Mouse (Mus musculus): ENCODE measurements around the gene Armh3.

Armh3 gene

DNA sequence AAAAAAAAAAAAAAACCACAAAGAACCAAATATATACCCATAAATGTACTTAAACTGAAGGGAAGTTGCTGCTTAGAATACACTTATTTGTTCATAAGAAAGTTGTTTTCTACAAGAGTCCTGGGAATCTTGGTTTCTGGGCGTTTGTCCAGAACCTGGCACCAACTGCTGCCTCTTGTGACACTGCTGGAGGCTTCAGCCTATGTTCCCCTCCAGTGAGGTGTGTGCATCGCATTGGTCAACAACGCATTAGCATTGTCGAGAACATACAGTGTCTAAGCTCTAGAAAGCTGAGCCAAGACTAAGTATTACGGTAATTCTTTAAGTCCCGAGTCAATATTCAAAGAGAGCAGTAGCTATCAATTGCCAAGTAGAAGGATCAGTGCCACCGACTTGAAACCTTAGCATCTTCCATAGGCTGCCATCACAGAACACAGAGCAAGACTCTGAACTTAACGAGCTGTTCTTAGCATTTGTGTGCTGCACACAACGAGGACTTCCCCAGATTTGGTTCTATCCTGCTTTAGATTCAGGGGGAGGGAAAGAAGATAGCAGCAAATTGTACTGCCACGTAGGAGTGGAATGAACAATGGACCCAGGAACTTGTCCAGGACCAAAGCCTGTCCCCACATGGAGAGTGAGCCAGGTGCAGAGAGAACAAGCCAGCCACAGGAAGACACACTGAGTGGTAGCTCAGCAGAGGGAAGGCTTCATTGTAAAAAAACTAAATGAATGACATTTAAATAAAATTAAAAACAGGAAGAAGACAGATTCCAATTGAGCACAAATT, 86.9 kb downstream of the Armh3 start:
- in situ Hi-C loops (cut with MboI, MseI): no loop called here

DNA sequence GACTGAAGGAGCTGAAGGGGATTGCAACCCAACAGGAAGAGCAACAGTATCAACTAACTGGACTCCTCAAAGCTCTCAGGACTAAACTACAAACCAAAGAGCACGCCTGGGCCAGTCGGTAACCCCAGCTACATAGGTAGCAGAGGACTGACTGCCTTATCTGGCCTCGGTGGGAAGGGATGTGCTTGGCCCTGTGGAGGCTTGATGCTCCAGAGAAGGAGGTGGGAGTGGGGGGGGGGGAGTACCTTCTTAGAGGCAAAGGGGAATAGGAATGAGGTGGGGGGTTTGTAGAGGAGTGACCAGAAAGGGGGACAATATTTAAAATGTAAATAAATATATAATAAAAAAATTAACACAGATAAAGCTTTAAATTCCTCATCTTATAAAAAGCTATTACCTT, 90.0 kb downstream of the Armh3 start:
- in situ Hi-C loops (cut with MboI, MseI): loop anchor here (5.0 kb wide), 1 partner anchor 34 kb away; no protein-coding TSS in a partner anchor

DNA sequence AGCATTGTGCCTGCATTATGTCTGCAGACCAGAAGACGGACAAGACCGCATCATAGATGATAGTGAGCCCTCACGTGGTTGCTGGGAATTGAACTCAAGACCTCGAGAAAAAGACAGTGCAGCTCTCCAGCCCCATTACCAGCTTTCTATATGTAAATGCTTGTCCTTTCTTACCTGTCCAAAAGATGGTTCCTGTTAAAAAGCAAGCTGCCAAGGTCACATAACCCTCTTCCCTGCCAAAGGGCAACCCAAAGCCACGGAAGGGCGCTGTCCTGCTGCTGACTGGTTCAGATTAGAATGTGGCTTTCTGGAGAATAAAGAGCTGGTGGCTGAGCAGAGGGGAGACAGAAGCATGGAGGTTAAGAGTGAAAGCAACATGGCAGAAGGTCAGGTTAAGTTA, 90.9 kb downstream of the Armh3 start:
- in situ Hi-C loops (cut with MboI, MseI): loop anchor here (5.0 kb wide), 1 partner anchor 35 kb away; no protein-coding TSS in a partner anchor

DNA sequence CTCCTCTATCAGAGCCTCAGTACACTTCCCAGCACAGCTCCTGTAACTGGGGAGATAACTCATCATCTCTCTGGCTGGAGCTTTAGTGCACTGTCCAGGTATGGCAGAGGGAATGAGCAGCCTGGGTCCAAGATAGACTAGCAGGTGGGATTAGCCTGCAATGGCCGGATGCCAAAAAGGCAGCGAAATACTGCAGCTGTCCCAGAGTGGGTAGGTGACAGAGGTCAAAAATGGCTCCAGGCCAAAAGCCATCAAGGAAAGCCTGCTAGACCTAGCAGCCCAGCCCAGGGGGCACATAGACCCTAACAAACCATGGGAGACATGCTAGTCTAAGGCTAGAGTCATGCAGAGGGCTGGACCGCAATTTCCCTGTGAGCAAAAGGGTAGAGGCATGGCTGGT, 94.4 kb downstream of the Armh3 start:
- in situ Hi-C loops (cut with MboI, MseI): loop anchor here (5.0 kb wide), 1 partner anchor 77 kb away; no protein-coding TSS in a partner anchor

DNA sequence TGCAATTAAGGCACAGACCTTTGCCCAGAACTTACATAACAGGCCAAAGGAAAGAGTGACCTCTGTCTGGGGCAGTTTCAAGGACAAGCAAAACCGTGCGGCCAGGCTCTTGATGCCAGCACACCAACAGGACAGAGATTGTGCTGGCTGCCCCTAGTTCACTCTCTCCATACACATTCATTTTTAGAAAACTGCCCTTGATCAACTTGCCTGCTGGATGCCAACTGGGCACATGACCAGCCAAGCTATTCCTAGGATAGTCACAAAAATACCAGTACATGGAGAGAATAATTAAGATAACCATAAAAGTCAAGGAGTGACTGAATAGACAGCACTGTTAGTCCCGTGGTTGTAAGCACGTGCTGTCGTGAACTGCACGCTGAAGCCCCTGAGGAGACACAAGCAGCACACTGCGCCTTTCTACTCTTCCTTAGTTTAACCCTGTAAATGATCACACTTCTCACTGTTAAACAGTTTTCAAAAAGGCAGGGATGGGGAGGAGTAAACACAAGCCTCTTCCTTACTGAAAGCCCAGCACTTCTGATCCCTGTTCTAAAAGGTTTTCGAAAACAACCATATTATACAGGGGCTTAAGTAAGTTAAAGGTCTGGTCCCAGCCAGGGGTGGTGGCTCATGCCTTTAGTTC, 95.8 kb downstream of the Armh3 start:
- in situ Hi-C loops (cut with MboI, MseI): loop anchor here (5.0 kb wide), 1 partner anchor 75 kb away; no protein-coding TSS in a partner anchor

DNA sequence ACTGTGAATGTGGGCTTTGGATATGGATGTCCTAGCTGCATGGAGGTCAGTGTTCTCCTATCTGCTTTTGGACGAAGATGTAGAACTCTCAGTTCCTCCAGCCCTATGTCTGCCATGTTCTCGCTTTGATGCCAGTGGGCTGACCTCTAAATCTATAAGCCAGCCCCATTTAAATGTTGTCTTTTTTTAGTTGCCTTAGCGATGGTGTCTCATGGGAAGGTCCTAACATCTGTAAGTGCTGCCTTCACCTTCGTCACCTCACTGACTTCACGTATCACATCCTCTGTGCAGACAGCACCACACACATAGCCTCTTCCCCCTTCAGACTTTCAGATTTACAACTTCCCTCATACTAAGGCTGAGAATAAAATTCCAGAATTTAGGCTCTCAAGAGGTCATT, 97.5 kb downstream of the Armh3 start:
- in situ Hi-C loops (cut with MboI, MseI): loop anchor here (5.0 kb wide), 1 partner anchor 74 kb away; no protein-coding TSS in a partner anchor

DNA sequence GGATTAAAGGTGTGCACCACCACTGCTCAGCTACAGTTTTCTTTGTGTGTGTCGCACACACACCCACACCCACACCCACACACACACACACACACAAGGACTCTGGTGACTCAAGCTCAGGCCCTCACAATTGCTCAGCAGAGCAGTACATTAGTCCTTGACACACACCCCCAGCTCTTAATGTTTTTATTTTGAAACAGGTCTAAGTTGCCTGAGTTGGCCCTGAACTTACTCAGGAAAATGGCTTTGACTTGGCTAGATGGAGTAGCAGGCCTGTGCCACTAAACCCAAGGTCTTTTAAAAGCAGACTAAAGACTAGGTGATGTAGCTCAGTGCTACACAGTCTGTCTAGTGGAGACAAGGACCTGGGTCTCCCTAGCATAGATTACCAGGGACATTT, 102.6 kb downstream of the Armh3 start:
- in situ Hi-C loops (cut with MboI, MseI): no loop called here

DNA sequence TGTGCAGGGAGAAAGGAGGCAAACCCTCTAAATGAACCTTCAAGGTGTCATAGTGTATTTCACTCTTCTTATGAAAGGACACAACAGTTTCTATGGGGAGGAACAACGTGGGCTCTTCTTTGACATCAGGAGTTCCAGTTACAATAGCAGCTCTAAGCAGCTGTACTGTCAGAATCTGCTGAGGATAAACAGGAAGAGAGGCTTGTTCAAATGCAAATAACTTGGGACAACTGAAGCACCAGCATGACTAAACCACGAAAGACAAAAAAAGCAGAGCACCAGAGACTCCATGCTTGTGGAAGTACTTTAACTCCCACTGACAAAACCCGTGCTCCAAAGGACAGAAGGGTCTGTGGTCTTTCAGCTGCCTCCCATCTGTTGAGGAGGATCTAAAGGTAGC, 116.2 kb downstream of the Armh3 start:
- in situ Hi-C loops (cut with MboI, MseI): no loop called here

DNA sequence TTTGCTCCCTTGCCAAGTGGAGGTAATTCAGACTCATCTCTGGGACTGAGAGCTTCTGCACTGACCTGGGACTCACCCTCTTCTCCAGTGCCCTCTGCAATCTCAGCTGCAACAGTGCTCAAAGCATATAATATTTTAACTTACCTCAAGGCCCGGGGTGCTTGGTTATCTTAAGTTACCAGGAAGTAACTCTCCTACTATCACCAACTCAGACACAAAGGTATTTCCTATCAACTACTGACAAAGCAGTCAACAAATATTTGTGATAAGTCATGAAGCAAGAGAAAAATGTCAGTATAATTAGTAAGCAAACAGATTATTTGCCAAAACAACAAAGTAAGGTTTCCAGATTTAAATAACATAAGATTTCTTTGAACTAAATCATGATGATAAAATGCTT, 125.0 kb downstream of the Armh3 start:
- in situ Hi-C loops (cut with MboI, MseI): no loop called here

DNA sequence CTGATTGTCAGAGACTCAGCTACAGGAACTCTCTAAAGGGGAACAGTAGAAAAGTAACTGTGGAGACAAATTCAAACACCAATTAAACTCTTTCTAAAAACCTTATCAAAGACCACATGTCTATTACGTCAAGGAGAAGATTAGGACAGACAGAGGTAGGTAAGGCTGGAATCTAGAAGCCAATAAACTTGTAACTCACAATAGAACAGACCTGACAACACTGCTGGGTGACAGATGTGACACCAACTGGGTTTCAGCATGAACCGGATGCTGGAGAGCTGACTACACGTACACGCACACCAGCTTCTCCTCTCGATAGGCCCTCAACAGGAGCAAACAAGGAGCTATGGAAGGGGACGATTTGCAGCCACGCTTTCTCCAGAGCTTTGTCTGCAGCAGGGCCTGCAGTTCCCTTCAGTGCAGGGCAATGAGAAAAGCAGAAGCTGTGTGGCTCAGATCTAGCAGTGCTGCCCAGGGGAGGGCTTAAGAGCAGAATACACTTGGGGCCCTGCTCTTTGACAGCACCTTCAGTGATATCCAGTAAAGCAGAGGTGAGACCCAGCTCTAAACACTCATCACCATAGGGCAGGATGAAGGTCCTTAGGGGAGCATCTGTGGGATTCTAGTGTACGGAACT, 142.9 kb downstream of the Armh3 start:
- in situ Hi-C loops (cut with MboI, MseI): no loop called here

DNA sequence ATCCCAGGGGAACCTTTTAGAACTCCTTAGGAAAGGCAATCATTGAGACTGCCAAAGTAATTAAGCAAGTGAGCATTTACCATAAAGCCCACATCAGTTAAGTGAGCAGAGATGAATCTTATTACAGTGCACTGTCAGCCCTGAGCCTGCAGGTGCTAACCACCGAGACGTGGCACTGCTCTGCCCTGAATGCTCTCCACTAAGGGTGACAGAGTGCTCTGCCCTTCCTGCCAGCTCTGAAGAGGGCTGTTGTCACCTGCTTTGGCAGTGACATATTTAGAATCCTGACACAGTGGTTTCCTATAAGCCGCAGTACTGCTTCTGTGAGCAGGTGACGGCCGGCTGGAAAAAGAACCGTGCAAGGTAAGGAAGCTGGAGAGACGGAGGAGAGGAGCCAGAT, 143.8 kb downstream of the Armh3 start:
- in situ Hi-C loops (cut with MboI, MseI): no loop called here

DNA sequence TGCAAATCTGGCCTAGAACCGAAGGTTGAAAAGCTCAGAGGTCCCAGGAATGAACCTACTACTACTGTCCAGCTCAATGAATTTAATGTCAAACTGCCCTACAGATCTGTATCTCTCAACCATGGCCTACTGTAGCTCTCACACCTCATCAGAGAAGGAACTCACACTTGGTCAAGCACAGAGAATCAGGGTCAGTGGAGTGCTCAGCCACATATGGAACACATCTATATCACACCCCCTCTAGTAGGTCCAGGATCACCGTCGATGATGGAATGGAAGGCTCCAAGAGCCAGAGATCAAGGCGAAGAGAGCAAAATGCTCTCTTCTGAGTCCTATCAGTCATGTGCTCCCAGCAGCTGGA, 150.6 kb downstream of the Armh3 start:
- in situ Hi-C loops (cut with MboI, MseI): no loop called here

DNA sequence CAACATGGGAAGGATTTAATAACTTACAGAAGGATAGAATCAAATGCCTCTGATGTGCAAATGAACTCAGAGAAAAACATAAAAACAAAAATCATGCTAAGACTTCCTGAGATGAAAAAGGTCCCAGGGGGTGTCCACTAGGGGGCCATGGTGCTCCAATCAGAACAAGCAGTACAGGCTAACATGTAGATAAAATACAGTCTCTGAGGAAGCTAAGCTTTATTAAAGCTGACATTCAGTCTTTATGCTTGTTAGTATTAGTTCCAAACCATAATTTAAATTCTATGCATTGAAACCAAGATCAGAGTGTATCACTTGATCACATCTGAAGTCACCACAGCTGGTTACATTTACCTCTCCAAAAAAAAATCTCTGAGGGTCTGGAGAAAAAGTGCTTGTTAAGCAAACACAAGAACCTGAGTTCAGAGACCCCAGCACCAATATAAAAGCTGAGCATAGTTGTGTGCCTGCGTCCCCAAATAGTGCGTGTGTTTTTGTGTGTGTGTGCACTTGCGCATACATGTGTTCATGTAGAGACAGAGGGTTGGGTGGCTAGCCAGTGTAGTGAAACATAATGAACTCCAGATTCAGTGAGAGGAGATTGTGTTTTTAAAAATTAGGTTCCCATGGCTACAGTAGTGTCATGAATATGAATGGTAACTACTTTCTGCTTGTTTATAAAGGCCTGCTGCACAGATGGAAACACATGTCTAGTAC, 151.1 kb downstream of the Armh3 start:
- in situ Hi-C loops (cut with MboI, MseI): no loop called here

DNA sequence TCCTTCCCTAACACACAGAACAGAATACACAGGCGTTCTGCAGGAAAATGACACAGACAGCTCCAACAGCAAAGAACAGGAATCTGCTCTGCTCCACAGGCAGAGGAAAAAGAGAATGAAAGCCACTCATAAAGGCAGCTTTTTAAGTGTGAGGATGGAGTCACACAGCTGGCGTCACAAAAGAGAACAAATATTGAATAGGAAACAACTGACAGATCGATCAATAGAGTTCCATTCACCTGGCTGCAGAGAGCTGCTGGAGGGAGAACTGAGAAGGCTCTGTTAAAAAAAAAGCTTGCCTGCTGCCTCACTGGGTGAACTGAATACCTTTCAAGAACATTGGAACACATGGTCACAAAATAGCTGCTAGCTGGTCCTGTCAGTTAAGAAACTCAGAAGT, 154.1 kb downstream of the Armh3 start:
- in situ Hi-C loops (cut with MboI, MseI): no loop called here

DNA sequence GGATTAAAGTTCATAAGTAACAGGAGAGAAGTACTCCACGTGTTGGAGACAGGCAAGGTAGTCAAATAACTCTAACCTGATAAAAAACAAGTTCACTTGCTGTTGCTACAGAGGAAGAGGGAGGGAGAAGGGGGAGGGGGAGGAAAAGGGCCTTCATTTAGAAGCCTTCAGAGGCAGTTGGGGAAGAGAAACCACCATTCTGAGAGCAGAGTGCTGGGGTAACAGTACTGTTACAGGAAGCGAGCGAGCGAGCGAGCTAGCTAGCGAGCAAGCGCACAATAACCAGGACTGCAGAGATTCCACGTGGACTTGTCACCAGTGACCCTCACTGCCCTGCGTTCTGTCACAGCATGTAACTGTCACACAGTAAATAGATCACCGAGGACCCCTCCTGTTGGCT, 154.9 kb downstream of the Armh3 start:
- in situ Hi-C loops (cut with MboI, MseI): no loop called here

DNA sequence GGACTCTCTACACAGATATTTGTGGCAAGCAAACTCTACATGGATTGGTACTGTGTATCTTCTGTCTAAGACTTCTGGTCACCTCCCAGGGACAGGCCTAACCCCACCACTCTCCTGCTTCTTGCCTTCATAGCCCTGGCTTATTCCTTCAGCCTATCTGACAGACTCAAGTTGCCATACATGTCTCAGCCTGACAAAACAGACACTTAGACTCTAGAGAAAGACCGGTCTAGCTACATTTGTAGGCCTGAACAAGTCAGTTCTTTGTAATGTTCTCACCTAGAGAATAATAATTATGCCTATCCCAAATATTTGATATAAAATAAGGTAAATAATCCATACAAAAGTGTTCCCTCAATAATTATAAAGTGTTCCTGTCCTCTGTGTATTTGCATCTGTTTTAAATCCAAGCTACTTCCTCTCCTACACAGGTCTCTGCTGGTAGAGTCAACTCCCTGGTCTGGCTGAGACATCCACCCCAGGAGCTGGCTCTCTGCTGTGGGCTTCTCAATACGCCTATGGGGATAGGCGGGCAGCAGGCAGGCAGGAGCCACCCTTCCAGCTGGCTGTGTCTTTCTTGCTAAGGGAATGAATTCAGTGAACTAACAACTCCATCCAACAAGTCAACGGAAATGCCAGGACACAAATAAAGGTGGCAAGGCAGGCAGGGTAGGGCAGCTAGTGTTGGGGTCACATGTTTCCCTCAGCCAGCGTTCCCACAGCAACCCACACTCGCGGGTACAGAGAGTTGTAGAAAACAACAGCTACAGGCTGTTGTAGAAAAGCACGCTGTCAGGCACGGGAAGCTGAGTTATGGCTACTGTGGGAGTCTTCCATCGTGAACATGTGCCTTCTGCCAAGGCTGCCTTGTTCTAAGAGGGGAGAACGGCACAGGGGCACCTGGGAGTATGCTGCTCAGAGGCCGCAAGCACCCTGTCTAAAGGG, 161.0 kb downstream of the Armh3 start:
- in situ Hi-C loops (cut with MboI, MseI): no loop called here

DNA sequence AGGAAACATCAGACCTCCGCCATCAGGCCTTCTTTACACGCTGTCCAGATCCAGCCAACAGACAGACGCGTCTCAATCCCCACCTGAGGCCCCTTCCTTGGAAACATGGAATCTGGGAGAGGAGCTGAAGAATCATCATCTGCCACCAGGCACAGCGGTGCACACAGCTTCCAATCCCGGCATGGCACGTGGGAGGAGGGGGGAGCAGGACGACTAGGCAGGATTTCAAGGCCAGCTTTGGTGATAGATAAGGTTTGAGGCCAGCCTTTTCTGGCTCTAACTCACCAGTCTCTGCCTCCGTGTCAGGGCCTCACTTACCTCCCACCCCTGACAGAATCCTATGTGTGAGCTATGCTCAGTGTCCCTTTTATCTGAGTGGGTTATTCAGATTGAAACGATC, 162.8 kb downstream of the Armh3 start:
- in situ Hi-C loops (cut with MboI, MseI): no loop called here

DNA sequence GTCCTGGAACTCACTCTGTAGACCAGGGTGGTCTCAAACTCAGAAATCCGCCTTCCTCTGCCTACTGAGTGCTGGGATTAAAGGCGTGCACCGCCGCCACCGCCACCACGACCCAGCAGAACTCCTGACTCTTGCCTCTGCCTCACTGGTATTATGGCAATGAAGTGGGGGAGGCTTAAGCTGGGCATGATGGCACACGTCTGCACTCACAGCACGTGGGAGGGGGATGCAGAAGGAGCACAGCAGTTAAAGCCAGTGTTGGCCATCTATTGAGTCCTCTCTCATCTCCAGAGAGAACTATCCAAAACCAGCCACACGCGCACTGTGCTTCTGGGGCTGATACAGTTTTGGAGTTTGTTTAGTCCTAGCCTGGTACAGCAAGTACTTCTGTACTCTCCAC, 164.6 kb downstream of the Armh3 start:
- in situ Hi-C loops (cut with MboI, MseI): no loop called here

DNA sequence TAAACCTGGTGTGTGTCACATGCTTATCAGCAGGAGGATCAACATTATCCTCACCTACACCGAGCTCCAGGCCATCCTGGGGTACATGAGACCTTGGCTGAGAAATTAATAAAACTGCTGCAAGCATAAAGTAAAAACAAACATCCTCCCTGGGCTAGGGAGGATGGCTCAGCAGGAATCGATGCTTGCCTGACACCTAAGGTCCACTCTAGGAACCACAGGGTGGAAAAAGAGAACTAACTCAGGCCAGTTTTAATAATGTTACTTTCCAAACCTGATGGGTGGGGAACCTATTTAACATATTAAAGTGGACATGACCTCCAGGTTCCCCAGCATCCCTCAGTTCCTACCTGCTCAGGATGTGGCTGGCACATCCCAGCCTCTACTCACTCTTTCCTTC, 167.6 kb downstream of the Armh3 start:
- in situ Hi-C loops (cut with MboI, MseI): no loop called here

DNA sequence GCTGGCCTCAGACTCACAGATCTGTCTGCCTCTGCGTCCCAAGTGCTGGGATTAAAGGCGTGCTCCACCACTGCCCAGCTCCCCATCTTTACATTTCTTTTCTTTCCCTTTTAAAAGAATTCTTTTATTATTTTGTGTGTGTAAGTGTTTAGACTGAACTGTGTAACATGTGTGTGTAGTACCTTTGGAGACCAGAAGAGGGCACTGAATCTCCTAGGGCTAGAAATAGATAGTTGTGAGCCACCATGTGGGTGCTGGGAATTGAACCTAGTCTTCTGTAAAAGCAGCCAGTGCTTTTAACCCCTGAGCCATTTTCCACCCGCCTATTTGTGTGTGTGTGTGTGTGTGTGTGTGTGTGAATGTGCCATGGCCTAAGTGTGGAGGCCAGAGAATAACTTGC, 170.6 kb downstream of the Armh3 start:
- in situ Hi-C loops (cut with MboI, MseI): loop anchor here (5.0 kb wide), 1 partner anchor 75 kb away; no protein-coding TSS in a partner anchor

DNA sequence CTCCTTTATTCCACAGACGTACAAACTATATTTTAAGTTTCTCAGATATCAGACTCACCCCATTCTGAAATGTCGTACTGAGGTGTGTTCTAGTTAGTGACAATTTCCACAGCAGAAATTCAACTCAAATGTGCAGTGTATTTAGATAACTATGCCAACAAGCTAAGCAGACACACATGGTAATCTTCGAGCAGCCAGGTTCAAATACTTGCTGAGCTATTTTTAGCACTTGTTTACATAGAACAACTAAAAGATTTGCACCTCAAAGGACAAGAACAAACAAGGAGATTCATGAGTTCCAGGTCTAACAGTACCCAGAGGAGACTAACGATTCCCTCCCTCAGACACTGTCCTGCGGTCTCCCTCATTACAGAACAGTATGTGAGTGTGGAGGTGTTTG, 171.2 kb downstream of the Armh3 start:
- in situ Hi-C loops (cut with MboI, MseI): loop anchor here (5.0 kb wide), 1 partner anchor 75 kb away; no protein-coding TSS in a partner anchor
